Mouse (Mus musculus): Measurements from ENCODE around the gene Itsn1.
A peak's percentile ranks its signal among the peaks of the same experiment; 100 is the strongest.

Itsn1 gene

GRCm38 (mm10) chr16:91947093-91947492, 218.0 kb downstream of the Itsn1 start:
- no peak for DNase-seq (ENCODE audit: low spot score)

GRCm38 (mm10) chr16:91953967-91954366, 224.9 kb downstream of the Itsn1 start:
- DNase-seq (ENCODE audit: low spot score) = no peak

- no peak for DNase-seq (ENCODE audit: low spot score)
Measured at GRCm38 (mm10) chr16:91954766-91955165, 225.7 kb downstream of the Itsn1 start.

- no peak for DNase-seq (ENCODE audit: low spot score)
Measured at GRCm38 (mm10) chr16:91962204-91962893, 233.3 kb downstream of the Itsn1 start.

GRCm38 (mm10) chr16:91962894-91963555, 233.9 kb downstream of the Itsn1 start:
- DNase-seq (ENCODE audit: low spot score) = no peak

- no peak for DNase-seq (ENCODE audit: low spot score)
Measured at GRCm38 (mm10) chr16:91963556-91963900, 234.4 kb downstream of the Itsn1 start.

- DNase-seq (ENCODE audit: low spot score) = peak; percentile 13
Measured at GRCm38 (mm10) chr16:91964308-91965178, 235.5 kb downstream of the Itsn1 start.

- no peak for DNase-seq (ENCODE audit: low spot score)
Measured at GRCm38 (mm10) chr16:91968725-91969124, 239.6 kb downstream of the Itsn1 start.

- DNase-seq (ENCODE audit: low spot score) = no peak
Measured at GRCm38 (mm10) chr16:91969516-91970031, 240.5 kb downstream of the Itsn1 start.

All from c-Kit-positive CD71-positive TER-119-positive erythroid progenitor cells, embryonic 14.5 days (primary cell).